Mouse (Mus musculus) megakaryocyte-erythroid progenitor cell, adult 5-6 weeks (primary cell): Measurements from ENCODE around the gene Mmd. TPM values are rescaled to one million over a fixed set of nuclear protein-coding genes. Genes with fewer than 3 reads are reported as not detected.

ENCODE experiments used
- ATAC-seq: replicated peaks from 2 replicates; pipeline ENCODE4 v1.8.0; 2016; ENCODE audit warnings: mild to moderate bottlenecking, inconsistent platforms; ENCODE audit not compliant: severe bottlenecking, poor library complexity, low FRiP score, low TSS enrichment
- total RNA-seq, 2 experiments: library from RNA; stranded (forward) in 1 of 2; stranded (reverse) in 1 of 2; fragments of 200-1000, 215-1000 nt in 1 of 2; fragments of >200 nt in 1 of 2; fragmentation: Nextera tagmentation in 1 of 2; gene quantifications; 2 replicates each; pipeline ENCODE4 v1.2.3; 2014 to 2017

The Mmd gene
- total RNA-seq, 2 experiments from 2014 or later, result 12.5 to 14.6 TPM

- no peak for ATAC-seq
These were observed 2.6 kb upstream of the Mmd start for GRCm38 (mm10) chr11:90246676-90247075.

- no peak for ATAC-seq
These were observed 1.5 kb upstream of the Mmd start for GRCm38 (mm10) chr11:90247793-90248192.

- ATAC-seq, result peak; percentile 7; the same call in 1 of the 2 replicates
These were observed 465 bp downstream of the Mmd start for GRCm38 (mm10) chr11:90249701-90250141.

DNA sequence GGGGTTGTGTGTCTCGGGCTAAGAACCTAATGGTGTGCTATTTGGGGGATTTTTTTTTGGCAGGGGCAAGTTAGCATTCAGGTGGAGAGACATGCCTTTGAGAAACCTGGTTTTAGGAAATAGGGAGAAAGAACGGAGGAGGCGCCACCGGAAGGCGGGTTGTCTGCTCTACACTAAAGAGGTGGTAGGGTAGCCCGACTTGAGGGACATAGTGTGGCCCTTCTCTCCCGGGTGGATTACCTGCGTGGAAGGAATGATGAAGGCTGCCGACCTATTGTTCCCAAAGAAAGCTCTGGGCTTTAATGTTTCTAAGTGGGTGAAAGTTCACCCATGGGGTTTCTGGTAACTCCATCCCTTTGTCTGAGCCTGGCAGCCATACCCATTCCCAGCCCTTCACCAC lies 933 bp downstream of the Mmd start:
- ATAC-seq, result no peak

GRCm38 (mm10) chr11:90250730-90251129 lies 1.5 kb downstream of the Mmd start:
- no peak for ATAC-seq

DNA sequence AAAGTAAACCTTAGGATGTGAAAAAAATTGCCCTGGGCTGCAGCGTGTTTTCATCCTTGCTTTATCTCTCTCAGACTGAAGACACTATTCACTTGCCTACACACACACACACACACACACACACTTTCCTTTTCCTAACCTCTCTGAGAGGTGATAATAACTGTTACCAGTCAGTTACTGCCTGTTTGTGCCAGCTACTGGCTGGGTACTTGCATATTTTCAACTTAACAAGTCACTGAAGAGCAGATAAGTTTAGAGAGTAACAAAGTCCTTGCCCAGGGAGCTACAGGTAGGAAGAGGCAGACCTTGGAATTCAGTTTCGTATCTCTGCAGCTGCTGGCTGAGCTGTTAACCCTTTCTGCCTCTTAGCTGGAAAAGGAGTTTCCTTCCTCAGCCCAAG lies 2.7 kb downstream of the Mmd start:
- peak; percentile 35; the same call in 1 of the 2 replicates for ATAC-seq

- ATAC-seq, result no peak
These were observed 3.1 kb downstream of the Mmd start for GRCm38 (mm10) chr11:90252366-90252765.

DNA sequence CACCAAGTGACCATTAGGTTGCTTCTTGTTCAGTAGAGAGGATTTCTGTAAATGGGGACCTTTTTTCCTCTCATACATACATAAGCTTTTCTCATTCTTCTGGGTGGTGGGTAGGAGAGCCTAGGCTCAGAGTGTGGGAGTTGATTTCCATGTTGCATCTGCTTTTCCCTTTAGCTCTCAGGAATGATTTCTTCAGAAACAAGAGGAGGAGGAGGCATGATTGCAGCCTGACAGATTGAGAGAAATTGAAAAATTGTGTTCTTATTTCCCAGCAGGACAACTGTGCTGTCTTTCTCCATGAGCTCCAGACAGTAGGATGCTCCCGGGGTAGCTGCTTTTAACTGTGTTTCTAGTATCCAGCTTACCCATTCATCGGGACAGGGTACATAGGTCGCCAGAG lies 5.3 kb downstream of the Mmd start:
- ATAC-seq, result no peak

- ATAC-seq, result no peak
These were observed 6.4 kb downstream of the Mmd start for GRCm38 (mm10) chr11:90255687-90256086.

GRCm38 (mm10) chr11:90256833-90257525 lies 7.7 kb downstream of the Mmd start:
- peak; percentile 82 for ATAC-seq

DNA sequence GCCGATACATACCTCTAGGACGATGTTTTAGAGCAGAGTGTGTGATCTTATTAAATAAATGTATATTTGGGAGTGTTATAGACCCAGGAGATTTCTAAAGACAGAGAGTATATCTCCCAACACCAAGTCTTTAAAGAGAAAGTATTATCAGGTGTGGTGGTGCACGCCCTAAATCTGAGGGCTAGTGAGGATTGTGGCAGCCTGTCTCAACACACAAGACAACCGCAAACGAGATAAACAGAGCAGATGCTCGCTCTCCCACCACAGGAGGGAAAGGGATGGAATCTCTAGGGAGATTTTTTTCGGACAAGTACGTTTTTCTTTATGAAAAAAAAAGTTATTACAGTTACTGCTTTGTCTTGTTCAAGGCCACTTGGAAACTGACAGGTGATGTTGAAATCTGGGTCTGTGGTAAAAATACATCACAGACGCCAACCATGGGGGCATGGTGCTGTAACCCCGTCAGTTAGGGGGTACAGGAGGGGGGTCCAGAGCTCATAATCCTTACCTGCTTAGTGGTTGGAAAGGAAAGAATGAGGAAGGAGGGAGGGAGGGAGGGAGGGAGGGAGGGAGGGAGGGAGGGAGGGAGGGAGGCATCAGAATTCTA lies 9.2 kb downstream of the Mmd start:
- ATAC-seq, result peak; percentile 66

GRCm38 (mm10) chr11:90259071-90259470 lies 9.8 kb downstream of the Mmd start:
- no peak for ATAC-seq

DNA sequence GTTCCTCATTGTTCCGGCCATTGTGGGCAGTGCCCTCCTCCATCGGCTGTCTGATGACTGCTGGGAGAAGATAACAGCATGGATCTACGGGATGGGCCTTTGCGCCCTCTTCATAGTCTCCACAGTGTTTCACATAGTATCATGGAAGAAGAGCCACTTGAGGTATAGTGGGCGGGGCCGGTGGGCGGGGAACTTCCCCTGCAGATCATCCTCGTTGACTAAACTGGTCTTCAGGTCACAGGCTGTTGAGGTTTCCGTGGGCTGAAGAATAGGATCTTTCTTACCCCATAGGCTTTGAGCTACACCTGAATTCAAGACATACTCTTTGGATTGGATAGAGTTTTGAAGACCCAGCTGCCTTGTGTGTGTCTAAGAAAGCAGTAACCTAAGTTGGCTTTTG lies 10.6 kb downstream of the Mmd start:
- ATAC-seq, result no peak

GRCm38 (mm10) chr11:90264180-90264579 lies 14.9 kb downstream of the Mmd start:
- ATAC-seq, result no peak

DNA sequence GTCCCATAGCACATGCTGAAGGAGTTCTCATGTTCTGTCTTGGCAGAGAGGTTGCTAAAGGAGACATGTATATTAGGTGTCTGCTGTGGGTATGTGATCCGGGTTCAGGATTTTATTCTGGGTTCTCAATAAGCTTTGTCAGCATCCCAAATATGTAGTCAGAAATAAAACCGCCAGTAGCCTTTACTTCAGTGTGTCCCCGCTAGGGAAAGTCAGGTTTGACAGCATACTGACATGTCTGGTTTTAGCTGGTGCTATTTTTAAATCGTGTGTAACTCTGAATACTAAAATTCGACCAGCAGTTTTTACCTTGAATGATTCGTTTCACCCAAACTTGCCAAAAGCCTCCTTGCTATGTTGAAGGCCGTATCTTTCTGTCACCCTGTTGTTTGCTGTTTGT lies 16.3 kb downstream of the Mmd start:
- ATAC-seq, result no peak

- ATAC-seq, result no peak
These were observed 19.7 kb downstream of the Mmd start for GRCm38 (mm10) chr11:90268934-90269333.

DNA sequence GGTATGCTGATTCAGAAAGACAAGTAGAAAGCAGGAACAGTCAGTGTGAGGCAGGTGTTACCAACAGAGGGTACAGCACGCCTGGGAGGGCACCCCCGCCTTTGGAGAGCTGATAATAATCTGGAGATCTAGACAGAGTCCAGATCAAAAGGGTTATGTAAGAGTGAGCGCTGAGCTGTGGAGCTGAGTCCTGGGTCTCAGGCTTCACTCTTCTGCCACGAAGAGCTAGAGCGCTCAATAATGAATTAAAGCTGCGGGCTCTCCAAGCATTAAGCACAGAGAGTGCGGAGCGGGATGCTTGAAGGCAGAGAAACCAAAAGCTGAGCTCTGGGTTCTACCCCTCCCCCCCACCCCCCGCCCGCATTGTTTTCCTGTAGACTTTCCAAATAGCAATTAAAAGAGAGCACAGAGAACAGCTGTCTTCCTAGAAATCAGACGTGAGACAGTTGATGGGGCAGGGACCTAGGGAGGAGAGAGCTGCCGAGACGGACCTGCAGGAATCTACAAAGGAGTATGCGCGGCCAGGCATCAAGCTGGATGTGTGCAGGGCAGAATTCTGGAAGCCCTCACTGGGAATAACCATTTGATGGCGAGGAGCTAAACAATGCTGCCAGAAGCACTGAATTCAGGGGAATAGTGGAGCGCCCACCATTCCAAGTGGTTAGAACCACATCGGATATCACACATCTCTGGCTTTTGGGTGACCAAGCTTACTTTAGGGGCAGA lies 20.3 kb downstream of the Mmd start:
- no peak for ATAC-seq

DNA sequence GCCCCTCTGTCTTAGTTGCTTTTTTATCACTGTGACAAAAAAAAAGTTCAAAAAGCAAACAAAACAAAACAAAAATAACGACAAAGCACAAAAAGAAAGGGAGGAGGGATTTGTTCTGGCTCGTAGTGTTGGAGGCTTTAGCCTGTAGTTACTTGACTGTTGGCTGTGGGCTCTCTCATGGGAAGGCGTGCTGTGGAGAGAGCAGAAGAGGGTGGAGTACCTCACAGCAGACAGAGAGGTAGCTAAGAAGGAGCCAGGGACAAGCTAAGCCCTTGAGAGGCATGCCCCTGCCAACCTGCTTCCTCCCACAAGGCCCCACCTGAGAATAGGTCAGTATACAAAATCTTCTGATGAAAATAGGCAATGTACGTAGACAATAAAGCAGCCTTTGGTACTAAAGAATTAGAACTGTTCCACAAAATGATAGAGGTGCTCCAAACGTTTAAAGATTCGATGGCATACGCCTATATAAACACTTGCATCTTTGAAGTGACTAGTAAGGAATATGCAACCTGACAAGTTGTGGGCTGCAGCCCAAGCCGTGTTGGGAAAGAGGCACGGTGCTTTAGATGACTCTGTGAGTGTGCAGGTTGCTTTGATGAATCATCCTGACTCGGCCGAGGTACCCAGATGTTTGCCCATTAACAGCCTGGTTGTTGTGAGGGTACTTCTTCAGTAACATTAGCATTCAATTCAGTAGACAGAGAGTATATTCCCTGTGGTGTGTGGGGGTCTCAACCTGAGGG lies 21.0 kb downstream of the Mmd start:
- ATAC-seq, result no peak

- ATAC-seq, result no peak
These were observed 24.9 kb downstream of the Mmd start for GRCm38 (mm10) chr11:90274187-90274586.

DNA sequence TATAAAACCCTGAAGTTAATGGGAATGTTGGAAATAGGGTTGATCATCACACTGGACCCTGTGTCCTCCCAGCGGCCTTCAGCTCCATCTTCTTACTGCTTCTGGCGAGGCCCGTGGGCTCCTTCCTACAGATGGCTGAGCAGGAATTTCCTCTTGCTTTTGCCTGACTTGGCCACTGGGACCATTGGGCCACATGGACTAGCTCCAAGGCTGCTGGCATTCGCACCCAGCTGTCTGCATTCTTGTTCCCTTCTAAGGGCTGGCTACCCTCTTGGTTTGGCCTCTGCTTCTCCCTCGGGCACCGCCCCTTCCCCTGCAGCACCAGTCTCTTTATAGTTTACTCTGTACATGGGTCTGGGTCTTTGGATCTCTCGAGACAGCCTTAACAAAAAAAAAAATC lies 26.4 kb downstream of the Mmd start:
- no peak for ATAC-seq
